Comparison of ENCODE assay signal across 10 mouse cellular contexts in genomic region chr12:30890067-30890466, GRCm38 (mm10). TPM values are rescaled to one million over a fixed set of nuclear protein-coding genes. Genes with fewer than 3 reads are reported as not detected.
DNase-seq lines count a peak whose midpoint lies in the region; ATAC-seq and TF ChIP-seq lines count a peak whose summit lies in the region.
"Had no signal": no experiment of that assay in that cellular context is flagged by ENCODE, and none has a peak within 500 bp of the region (broad histone marks: within the 10 kb centered on the region; RNA-seq: fewer than 3 reads in every experiment).

No protein-coding gene starts in this region.

- ATAC-seq in midbrain, embryonic 11.5 days (ENCODE audit: low FRiP score) = peak; percentile 38; the same call in 1 of the 2 replicates

- H3K27me3 ChIP-seq in cerebellum, adult 2 months (ENCODE audit: control insufficient read depth, insufficient read depth, low read length) = no peaks in the 10 kb centered on the region; the same call in 1 of the 2 replicates
- peaks cover 4% of the 10 kb centered on the region for H3K27me3 ChIP-seq in midbrain, embryonic 11.5 days (ENCODE audit: control insufficient read depth, insufficient read depth, low read length)
- no peaks in the 10 kb centered on the region for H3K27me3 ChIP-seq in splenic B cell, adult 2 months (ENCODE audit: control insufficient read depth, insufficient read depth, low read length, poor library complexity, severe bottlenecking)

- no peak overlapping the region for H3K4me3 ChIP-seq in cerebellum, adult 2 months (replicated peaks; ENCODE audit: insufficient read depth, low read depth, low read length)
- no peak overlapping the region for H3K4me3 ChIP-seq in midbrain, embryonic 11.5 days (ENCODE audit: low read depth, low read length)
- H3K4me3 ChIP-seq: embryonic facial prominence, embryonic 15.5 days; myocyte had no signal

- WGBS in cerebellum, adult 2 months = 30% methylated on average over 5 of the region's 5 CpGs
- WGBS in midbrain, embryonic 11.5 days = 39% methylated on average over 5 of the region's 5 CpGs

- no peaks in the 10 kb centered on the region for H3K9me3 ChIP-seq in midbrain, embryonic 11.5 days (ENCODE audit: control insufficient read depth, low read length)
- H3K9me3 ChIP-seq: embryonic facial prominence, embryonic 15.5 days had no signal

- peak; percentile 64 for TF ChIP-seq CTCF in cerebellum, adult 2 months (IDR thresholded peaks at IDR 0.05; ENCODE audit: borderline replicate concordance, insufficient read depth, low read depth, low read length)

- H3K4me1 ChIP-seq in cerebellum, adult 2 months (ENCODE audit: control insufficient read depth, insufficient read depth, low read length) = no peaks in the 10 kb centered on the region
- peaks cover under 1% of the 10 kb centered on the region; the same call in 1 of the 2 replicates for H3K4me1 ChIP-seq in midbrain, embryonic 11.5 days (ENCODE audit: control insufficient read depth, insufficient read depth, low read length)
- H3K4me1 ChIP-seq: embryonic facial prominence, embryonic 15.5 days had no signal

- no peak for TF ChIP-seq POLR2A in cerebellum, adult 2 months (IDR thresholded peaks at IDR 0.05; ENCODE audit: borderline replicate concordance, insufficient read depth, low read length)

- H3K36me3 ChIP-seq in midbrain, embryonic 11.5 days (ENCODE audit: control insufficient read depth, insufficient read depth, low read length) = no peaks in the 10 kb centered on the region
- H3K36me3 ChIP-seq in splenic B cell, adult 2 months (ENCODE audit: control insufficient read depth, insufficient read depth, low read length, poor library complexity, severe bottlenecking) = 0 out of 2 replicates have a peak, but pooled peaks cover 2% of the 10 kb centered on the region

- no peak overlapping the region for H3K9ac ChIP-seq in midbrain, embryonic 11.5 days (ENCODE audit: low read length)
- H3K9ac ChIP-seq: embryonic facial prominence, embryonic 15.5 days had no signal

- no peak overlapping the region for H3K4me2 ChIP-seq in midbrain, embryonic 11.5 days
- H3K4me2 ChIP-seq: embryonic facial prominence, embryonic 15.5 days had no signal

- intact Hi-C loops in left cerebral cortex, postnatal 25 days (cut with DNase I) = loop anchor here (2.0 kb wide), 1 partner anchor 293 kb away; no protein-coding TSS in a partner anchor

- DNase-seq in urinary bladder, postnatal 36 days (ENCODE audit: low spot score in 2 of 2) = peak; percentile 21 to 46
- no peak for DNase-seq in urinary bladder, postnatal 10 days (ENCODE audit: low spot score)
- DNase-seq in cerebellum, adult 2 months = peak; percentile 32 to 50
- DNase-seq in forelimb bud, embryonic 11.5 days (ENCODE audit: low read depth, low spot score) = peak; percentile 68
- peak; percentile 69 for DNase-seq in kidney, adult 18-20 months
- DNase-seq in left cerebral cortex, postnatal 25 days (ENCODE audit: low spot score in 2 of 2) = peak; percentile 79 to 80
- DNase-seq in midbrain, embryonic 11.5 days (ENCODE audit: low spot score, missing footprints) = peak; percentile 92
- peak; percentile 33 for DNase-seq in splenic B cell, adult 2 months (ENCODE audit: low read depth, low spot score)

- H3K27ac ChIP-seq in cerebellum, adult 2 months (ENCODE audit: insufficient read depth, low read length) = no peak overlapping the region
- no peak overlapping the region for H3K27ac ChIP-seq in midbrain, embryonic 11.5 days (ENCODE audit: low read depth, low read length)
- H3K27ac ChIP-seq: embryonic facial prominence, embryonic 15.5 days had no signal

RNA-seq across cellular contexts. Expression of gene Alkal2, which starts 5.9 kb away (rescaled TPM):
- 0.11 and 0.19 TPM in 2 replicates for polyA plus RNA-seq in cerebellum, adult 2 months (2012; rRNA removed)
- total RNA-seq in left cerebral cortex, postnatal 25 days (2021) = 1 to 10 TPM; 3.0 to 3.2 TPM
- 0.15 and 0.26 TPM in 2 replicates for polyA plus RNA-seq in midbrain, embryonic 11.5 days (2014; fragmentation: Nextera tagmentation; extraction: Ambion mirVana)
- polyA plus RNA-seq: myocyte had no signal

RNA-seq across cellular contexts. Expression of gene Acp1, which starts 21.3 kb away (rescaled TPM):
- 25.2 and 27.4 TPM in 2 replicates for polyA plus RNA-seq in cerebellum, adult 2 months (2012; rRNA removed)
- 10 to 100 TPM; 51.6 to 54.2 TPM for total RNA-seq in left cerebral cortex, postnatal 25 days (2021)
- polyA plus RNA-seq in midbrain, embryonic 11.5 days (2014; fragmentation: Nextera tagmentation; extraction: Ambion mirVana) = 203 and 222 TPM in 2 replicates

RNA-seq across cellular contexts. Expression of gene Sh3yl1, which starts 21.4 kb away (rescaled TPM):
- 8.1 and 8.5 TPM in 2 replicates for polyA plus RNA-seq in cerebellum, adult 2 months (2012; rRNA removed)
- total RNA-seq in left cerebral cortex, postnatal 25 days (2021) = 10 to 100 TPM; 11.2 to 12.3 TPM
- polyA plus RNA-seq in midbrain, embryonic 11.5 days (2014; fragmentation: Nextera tagmentation; extraction: Ambion mirVana) = 21.5 and 21.8 TPM in 2 replicates
